ENCODE assay signal across 21 mouse cellular contexts in the genomic region with DNA sequence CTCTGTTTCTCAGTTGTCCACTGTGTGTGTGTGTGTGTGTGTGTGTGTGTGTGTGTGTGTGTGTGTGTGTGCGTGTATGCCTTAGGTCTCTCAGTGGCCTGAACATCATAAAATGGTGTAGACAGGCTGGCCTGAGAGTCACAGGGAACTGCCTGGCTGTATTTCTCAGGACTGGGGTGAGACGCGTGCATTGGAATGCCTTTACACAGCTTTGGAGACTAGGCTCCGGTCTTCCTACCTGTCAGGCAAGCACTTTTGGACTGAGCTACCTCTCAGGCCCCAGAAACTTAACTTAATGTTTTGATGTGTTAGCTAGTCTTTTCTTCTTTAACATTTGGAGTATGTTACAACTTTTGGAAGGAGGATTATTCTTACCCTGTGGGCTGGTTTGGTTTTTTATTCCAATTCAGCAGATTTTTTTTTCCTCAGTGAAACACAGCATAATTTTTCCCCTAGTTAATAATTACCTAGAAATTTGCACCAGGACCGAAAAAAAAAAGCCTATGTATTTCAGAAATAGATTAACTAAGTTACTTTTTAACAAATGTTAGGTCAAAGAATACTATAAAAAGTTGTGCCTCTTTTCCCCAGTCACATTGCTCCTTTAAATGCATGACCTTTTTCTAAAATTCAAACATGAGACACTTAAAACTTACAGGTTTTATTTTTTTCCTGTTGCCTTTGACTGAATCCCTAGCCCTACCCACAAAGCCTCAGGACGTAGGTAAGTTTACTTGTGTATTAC. TPM values are rescaled to one million over a fixed set of nuclear protein-coding genes. Genes with fewer than 3 reads are reported as not detected.
DNase-seq lines count a peak whose midpoint lies in the region; ATAC-seq lines count a peak whose summit lies in the region.
"Had no signal": no experiment of that assay in that cellular context is flagged by ENCODE, and none has a peak within 500 bp of the region (broad histone marks: within the 10 kb centered on the region; RNA-seq: fewer than 3 reads in every experiment).

A gene (plus strand): TSS at position 577 of the 745 bp plus-strand sequence.

- ATAC-seq in kidney, embryonic 14.5 days (ENCODE audit: low FRiP score, low TSS enrichment): peak; percentile 75
- no peak; the same call in 1 of the 2 replicates for ATAC-seq in stomach, embryonic 15.5 days (ENCODE audit: insufficient read depth, low FRiP score, low read depth)
- no peak for ATAC-seq in CD4-positive, CD25-positive, alpha-beta regulatory T cell, adult 4 months
- ATAC-seq in midbrain, embryonic 15.5 days (replicated peaks): no peak
- ATAC-seq: activated CD4-positive, CD25-positive, alpha-beta regulatory T cell, adult 4 months; inflammation-experienced regulatory T-cells, adult 6 months had no signal

- DNase-seq in adrenal gland, postnatal 14 days: no peak
- no peak for DNase-seq in adrenal gland, postnatal 4 days (ENCODE audit: low spot score in 2 of 2)
- peak; percentile 28 for DNase-seq in large intestine, adult 2 months (ENCODE audit: low read depth, low spot score)
- no peak for DNase-seq in retina, embryonic 14.5 days (ENCODE audit: low spot score)
- DNase-seq: cerebellum, adult 18-20 months; heart, postnatal 4 days; retina, postnatal 1 day had no signal

- peak within 1 kb of the TSS; percentile 80 for H3K27ac ChIP-seq in kidney, embryonic 14.5 days (ENCODE audit: low read depth, low read length)
- peak within 1 kb of the TSS; percentile 77 for H3K27ac ChIP-seq in stomach, embryonic 15.5 days
- H3K27ac ChIP-seq in midbrain, embryonic 15.5 days: no peak within 1 kb of the TSS
- H3K27ac ChIP-seq: embryonic facial prominence, embryonic 13.5 days; heart, embryonic 13.5 days; limb, embryonic 10.5 days; neural tube, embryonic 13.5 days had no signal

- no peak within 1 kb of the TSS for H3K4me2 ChIP-seq in kidney, embryonic 14.5 days (replicated peaks; ENCODE audit: low read depth, low read length)
- H3K4me2 ChIP-seq in stomach, embryonic 15.5 days: peak within 1 kb of the TSS; percentile 19; the same call in 1 of the 2 replicates
- no peak within 1 kb of the TSS for H3K4me2 ChIP-seq in midbrain, embryonic 15.5 days
- H3K4me2 ChIP-seq: embryonic facial prominence, embryonic 13.5 days; heart, embryonic 13.5 days; neural tube, embryonic 13.5 days had no signal

- no peaks in the 10 kb centered on the region for H3K36me3 ChIP-seq in kidney, embryonic 14.5 days (ENCODE audit: control insufficient read depth, insufficient read depth, low read length)
- no peaks in the 10 kb centered on the region for H3K36me3 ChIP-seq in stomach, embryonic 15.5 days
- no peaks in the 10 kb centered on the region for H3K36me3 ChIP-seq in midbrain, embryonic 15.5 days (replicated peaks)
- H3K36me3 ChIP-seq: embryonic facial prominence, embryonic 13.5 days; heart, embryonic 13.5 days; limb, embryonic 10.5 days; neural tube, embryonic 13.5 days had no signal

- H3K9ac ChIP-seq in kidney, embryonic 14.5 days (ENCODE audit: low read depth, low read length): no peak within 1 kb of the TSS
- no peak within 1 kb of the TSS for H3K9ac ChIP-seq in stomach, embryonic 15.5 days
- H3K9ac ChIP-seq in midbrain, embryonic 15.5 days: no peak within 1 kb of the TSS
- H3K9ac ChIP-seq: embryonic facial prominence, embryonic 13.5 days; heart, embryonic 13.5 days; neural tube, embryonic 13.5 days had no signal

- no peaks in the 10 kb centered on the region for H3K9me3 ChIP-seq in kidney, embryonic 14.5 days (ENCODE audit: control insufficient read depth, low read length)
- no peaks in the 10 kb centered on the region for H3K9me3 ChIP-seq in stomach, embryonic 15.5 days
- H3K9me3 ChIP-seq in midbrain, embryonic 15.5 days: no peaks in the 10 kb centered on the region
- H3K9me3 ChIP-seq: embryonic facial prominence, embryonic 13.5 days; heart, embryonic 13.5 days; limb, embryonic 10.5 days; megakaryocyte, embryonic 14.5 days; neural tube, embryonic 13.5 days had no signal

- 66% methylated on average over 6 of the region's 6 CpGs for WGBS in kidney, embryonic 14.5 days
- 34% methylated on average over 6 of the region's 6 CpGs for WGBS in large intestine, adult 2 months
- 52% methylated on average over 6 of the region's 6 CpGs for whole genome bisulfite sequencing in stomach, embryonic 15.5 days
- WGBS in midbrain, embryonic 15.5 days: 92% methylated on average over 6 of the region's 6 CpGs

- H3K27me3 ChIP-seq in kidney, embryonic 14.5 days (ENCODE audit: control insufficient read depth, insufficient read depth, low read length): no peaks in the 10 kb centered on the region
- no peaks in the 10 kb centered on the region for H3K27me3 ChIP-seq in stomach, embryonic 15.5 days (replicated peaks)
- H3K27me3 ChIP-seq in midbrain, embryonic 15.5 days (replicated peaks): no peaks in the 10 kb centered on the region
- H3K27me3 ChIP-seq: heart, embryonic 13.5 days; neural tube, embryonic 13.5 days had no signal

- no peak within 1 kb of the TSS for H3K4me3 ChIP-seq in kidney, embryonic 14.5 days (ENCODE audit: low read length)
- no peak within 1 kb of the TSS for H3K4me3 ChIP-seq in stomach, embryonic 15.5 days (replicated peaks)
- H3K4me3 ChIP-seq in midbrain, embryonic 15.5 days: no peak within 1 kb of the TSS
- H3K4me3 ChIP-seq: embryonic facial prominence, embryonic 13.5 days; heart, embryonic 13.5 days; limb, embryonic 10.5 days; megakaryocyte, embryonic 14.5 days; neural tube, embryonic 13.5 days had no signal

- no peaks in the 10 kb centered on the region for H3K4me1 ChIP-seq in kidney, embryonic 14.5 days (ENCODE audit: control insufficient read depth, insufficient read depth, low read length)
- no peaks in the 10 kb centered on the region for H3K4me1 ChIP-seq in stomach, embryonic 15.5 days
- H3K4me1 ChIP-seq in midbrain, embryonic 15.5 days: no peaks in the 10 kb centered on the region
- H3K4me1 ChIP-seq: embryonic facial prominence, embryonic 13.5 days; heart, embryonic 13.5 days; limb, embryonic 10.5 days; megakaryocyte, embryonic 14.5 days; neural tube, embryonic 13.5 days had no signal

RNA-seq across cellular contexts. Expression of the gene that starts here (rescaled TPM):
- 3.2 and 58.8 TPM in 2 replicates for total RNA-seq in adrenal gland, postnatal 14 days (2021)
- 10 to 100 TPM in 1 of 2 experiments, 1 to 10 TPM in 1; 6.8 to 47.3 TPM for total RNA-seq in adrenal gland, postnatal 4 days (2021)
- polyA plus RNA-seq in kidney, embryonic 14.5 days (2014; fragmentation: Nextera tagmentation; extraction: Ambion mirVana): 3.1 and 5.1 TPM in 2 replicates
- 0.14 TPM in 1 of 2 replicates, not detected in the other for polyA plus RNA-seq in large intestine, adult 2 months (2012; rRNA removed)
- polyA plus RNA-seq in stomach, embryonic 15.5 days (2015; fragmentation: Nextera tagmentation; extraction: Ambion mirVana): 6.4 and 8.8 TPM in 2 replicates
- polyA plus RNA-seq in CD4-positive, CD25-positive, alpha-beta regulatory T cell, adult 4 months (2017; shearing (Covaris generic)): not detected
- polyA plus RNA-seq in midbrain, embryonic 15.5 days (2015; fragmentation: Nextera tagmentation; extraction: Ambion mirVana): not detected in 2 replicates
- total RNA-seq: common myeloid progenitor, adult 5-6 weeks; heart, postnatal 4 days had no signal
- polyA plus RNA-seq: embryonic facial prominence, embryonic 13.5 days; frontal cortex, adult 2 months; inflammation-experienced regulatory T-cells, adult 6 months; limb, embryonic 10.5 days; lung, embryonic 16.5 days; neural tube, embryonic 13.5 days had no signal

Comparison
In these comparisons a context has a peak if more than half of its experiments do, and no peak if none do; other contexts are left out.
1. Peak in DNase-seq in large intestine, adult 2 months; RNA of the gene not detected or under 1 TPM.